Mouse (Mus musculus) NIH3T3 (cell line): ENCODE results near the gene Gm17657.
"Not testable (repeated sequence)": the region's sequence is repeated elsewhere in the genome, so short reads cannot be mapped to it uniquely, and the experiment has no call there.

Experiments
- DNase-seq: peaks from one replicate; pipeline ENCODE4 v3.0.0-alpha.2; 2012; ENCODE audit warnings: low read depth

Gene Gm17657

DNA sequence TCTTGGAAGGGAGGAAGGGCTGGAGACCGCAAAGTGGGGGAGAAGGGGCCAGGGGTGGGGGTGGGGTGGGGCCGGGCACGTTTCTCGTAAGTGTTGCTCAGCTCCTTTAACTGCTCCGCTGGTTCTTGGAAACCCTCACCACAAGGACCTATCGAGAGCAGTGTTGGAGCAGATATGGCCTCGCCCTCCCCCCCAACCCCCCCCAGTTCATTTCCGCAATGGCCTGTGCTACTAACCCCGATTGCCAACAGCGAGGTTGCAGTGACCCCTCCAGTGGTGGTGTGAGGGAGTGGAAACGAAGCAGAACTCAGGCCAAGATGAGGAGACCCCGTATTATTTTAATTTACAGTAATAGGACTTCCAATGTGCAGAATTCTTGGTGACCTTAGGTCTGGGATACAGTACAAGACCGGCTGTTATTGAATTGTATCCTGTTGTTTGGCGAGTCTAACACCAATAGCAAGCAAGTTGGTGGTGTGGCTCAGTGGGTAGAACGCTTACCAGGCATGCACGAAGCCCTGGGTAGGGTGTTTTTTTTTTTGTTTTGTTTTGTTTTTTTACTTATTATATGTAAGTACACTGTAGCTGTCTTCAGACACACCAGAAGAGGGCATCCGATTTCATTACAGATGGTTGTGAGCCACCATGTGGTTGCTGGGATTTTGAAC, 48.5 kb downstream of the Gm17657 start:
- DNase-seq: no peak

DNA sequence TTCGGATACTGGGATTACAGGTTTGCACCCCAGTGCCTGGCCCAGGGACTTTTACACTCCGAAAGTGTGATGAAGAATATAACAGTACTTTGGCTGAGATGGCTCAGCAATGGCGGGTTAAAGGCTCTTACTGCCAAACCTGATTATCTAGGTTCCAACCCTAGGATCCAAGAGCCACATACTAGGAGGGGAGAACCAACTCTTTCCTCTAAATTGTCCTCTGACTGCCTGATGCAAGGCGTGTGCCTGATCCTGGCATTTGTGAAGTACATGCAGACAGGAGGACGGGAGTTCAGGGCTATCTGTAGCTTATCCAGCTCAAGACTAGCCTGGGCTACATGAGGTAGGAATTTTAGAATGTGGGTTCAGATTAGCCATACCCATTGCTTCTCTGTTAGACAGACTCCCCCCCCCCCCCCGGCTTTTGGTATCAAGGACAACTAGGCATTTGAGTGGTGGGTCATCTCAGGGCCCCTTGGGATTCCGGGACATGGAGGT, 49.1 kb downstream of the Gm17657 start:
- no peak for DNase-seq

GRCm38 (mm10) chr17:29499511-29499910, 49.9 kb downstream of the Gm17657 start:
- no peak for DNase-seq

DNA sequence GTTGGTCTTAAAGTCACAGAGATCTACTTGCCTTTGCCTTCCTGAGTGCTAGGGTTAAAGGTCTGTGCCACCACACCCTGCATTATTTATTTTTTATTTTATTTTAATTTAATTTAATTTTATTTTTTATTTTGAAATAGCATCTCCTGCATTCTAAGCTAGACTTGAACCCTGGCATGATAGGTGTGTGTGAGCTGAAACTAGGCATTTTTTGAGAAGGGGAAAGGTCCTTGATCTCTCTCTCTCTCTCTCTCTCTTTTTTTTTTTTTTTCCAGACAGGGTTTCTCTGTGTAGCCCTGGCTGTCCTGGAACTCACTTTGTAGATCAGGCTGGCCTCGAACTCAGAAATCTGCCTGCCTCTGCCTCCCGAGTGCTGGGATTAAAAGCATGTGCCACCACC, 50.5 kb downstream of the Gm17657 start:
- not testable (repeated sequence) for DNase-seq

GRCm38 (mm10) chr17:29498028-29498427, 51.4 kb downstream of the Gm17657 start:
- DNase-seq: no peak

DNA sequence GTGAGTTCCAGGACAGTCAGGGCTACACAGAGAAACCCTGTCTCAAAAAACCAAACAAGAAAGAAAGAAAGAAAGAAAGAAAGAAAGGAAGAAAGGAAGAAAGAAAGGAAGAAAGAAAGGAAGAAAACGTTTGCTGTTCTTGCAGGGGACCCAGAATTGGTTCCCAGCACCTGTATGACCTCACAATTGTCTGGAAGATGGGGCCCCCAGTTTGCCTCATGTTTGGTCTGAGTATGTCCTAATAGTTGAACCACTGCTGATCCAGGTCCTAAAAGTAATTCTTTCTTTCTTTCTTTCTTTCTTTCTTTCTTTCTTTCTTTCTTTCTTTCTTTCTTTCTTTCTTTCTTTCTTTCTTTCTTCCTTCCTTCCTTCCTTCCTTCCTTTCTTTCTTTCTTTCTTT, 52.0 kb downstream of the Gm17657 start:
- not testable (repeated sequence) for DNase-seq

- no peak for DNase-seq
Observed at GRCm38 (mm10) chr17:29497071-29497354, 52.4 kb downstream of the Gm17657 start.

GRCm38 (mm10) chr17:29496211-29497070, 53.0 kb downstream of the Gm17657 start:
- DNase-seq: no peak

DNA sequence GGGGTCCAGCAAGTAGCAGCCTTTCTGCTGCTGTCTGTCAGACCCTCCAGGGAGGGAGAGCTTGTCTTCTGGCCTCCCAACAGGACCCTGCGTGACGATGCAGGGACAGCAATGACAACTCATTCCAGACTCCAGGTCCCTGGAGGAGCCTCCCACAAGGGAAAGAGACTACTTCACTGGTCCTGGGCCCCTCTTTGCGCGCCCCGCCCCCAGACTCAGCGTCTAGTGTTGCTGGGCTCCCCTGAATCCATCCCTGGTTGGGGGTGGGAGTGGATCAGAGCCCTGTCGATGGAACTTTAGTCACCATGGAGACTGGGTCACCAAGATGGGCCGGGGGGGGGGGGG, 54.7 kb downstream of the Gm17657 start:
- no peak for DNase-seq

DNA sequence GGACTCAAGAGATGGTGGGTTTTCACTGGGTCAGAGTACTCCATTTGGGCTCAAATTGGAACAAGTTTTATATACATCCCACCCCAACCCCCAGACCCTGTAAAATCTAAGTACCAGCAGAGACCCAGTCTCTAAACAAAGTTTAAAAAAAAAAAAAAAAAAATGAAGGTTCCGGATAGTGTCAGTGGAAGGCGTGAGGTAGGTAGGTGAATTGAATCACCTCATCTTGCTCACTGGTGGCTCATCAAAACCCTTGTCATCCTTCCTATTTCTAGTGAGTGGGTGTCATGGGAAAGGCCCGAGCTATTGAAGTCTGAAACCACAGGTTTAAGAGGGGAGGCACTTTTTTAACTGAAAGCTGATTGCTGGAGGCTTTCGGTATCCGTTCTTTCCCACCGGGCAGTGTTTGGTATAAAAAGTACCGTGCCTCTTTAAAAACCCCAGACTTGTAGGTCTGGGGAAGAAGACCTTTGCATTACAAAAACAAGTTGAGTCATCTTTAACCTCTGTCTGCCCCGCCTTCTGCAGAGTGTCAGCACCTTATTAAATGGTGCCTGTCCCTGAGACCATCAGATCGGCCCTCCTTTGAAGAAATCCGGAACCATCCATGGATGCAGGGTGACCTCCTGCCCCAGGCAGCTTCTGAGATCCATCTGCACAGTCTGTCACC, 55.2 kb downstream of the Gm17657 start:
- no peak for DNase-seq

GRCm38 (mm10) chr17:29493461-29493980, 55.9 kb downstream of the Gm17657 start:
- DNase-seq: no peak

- peak; percentile 87 for DNase-seq
Observed at GRCm38 (mm10) chr17:29492269-29493191, 56.9 kb downstream of the Gm17657 start.

DNA sequence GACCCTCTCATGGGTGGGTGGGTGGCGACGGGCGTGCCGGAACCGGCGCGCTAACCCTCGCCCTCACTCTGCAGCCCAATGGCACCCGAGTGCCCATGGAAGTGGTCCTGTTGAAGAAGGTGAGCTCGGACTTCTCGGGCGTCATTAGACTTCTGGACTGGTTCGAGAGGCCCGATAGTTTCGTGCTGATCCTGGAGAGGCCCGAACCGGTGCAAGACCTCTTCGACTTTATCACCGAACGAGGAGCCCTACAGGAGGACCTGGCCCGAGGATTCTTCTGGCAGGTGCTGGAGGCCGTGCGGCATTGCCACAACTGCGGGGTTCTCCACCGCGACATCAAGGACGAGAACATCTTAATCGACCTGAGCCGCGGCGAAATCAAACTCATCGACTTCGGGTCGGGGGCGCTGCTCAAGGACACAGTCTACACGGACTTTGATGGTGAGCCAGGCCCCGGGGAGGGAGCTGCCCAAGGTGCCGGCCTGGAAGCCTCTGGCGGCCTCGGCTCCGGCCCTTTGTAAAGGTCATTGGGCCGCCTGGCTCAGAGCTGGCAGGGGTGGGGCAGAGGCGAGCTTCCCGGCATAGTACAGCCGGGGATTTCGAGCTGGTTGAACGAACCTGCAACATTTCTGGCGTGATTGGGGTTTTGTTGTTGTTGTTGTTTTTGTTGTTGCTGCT, 57.7 kb downstream of the Gm17657 start:
- peak; percentile 64 for DNase-seq

DNA sequence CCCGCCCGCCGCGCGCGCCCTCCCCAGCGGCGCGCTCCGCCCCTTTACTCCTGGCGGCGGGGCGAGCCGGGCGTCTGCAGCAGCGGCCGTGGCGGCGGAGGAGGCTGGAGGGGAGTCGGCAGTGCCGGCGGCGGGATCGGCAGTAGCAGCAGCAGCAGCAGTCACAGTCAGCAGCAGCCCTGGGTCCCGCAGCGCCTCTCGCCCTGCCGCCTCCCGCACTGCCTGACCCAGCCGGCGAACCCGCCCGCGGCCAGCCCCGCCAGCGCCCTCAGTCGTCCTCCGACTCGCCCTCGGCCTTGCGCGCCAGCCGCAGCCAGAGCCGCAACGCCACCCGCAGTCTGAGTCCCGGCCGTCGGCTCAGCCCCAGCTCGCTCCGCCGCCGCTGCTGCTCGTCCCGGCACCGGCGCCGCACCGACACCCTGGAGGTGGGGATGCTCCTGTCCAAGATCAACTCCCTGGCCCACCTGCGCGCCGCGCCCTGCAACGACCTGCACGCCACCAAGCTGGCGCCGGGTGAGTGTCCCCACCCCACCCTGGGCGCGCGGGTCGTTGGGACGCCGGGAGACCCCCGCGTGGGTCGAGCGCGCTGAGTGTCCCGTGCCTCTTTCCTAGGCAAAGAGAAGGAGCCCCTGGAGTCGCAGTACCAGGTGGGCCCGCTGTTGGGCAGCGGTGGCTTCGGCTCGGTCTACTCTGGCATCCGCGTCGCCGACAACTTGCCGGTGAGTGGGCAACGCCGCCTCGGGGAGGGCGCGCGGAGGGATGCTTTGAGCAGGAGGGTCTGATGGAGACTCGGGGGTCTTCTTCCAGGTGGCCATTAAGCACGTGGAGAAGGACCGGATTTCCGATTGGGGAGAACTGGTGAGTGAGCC, 58.5 kb downstream of the Gm17657 start, which contains the start of gene Pim1:
Pim1 (plus strand) TSS at position 41 of the 869 bp plus-strand sequence.
- peak; percentile 68 for DNase-seq

DNA sequence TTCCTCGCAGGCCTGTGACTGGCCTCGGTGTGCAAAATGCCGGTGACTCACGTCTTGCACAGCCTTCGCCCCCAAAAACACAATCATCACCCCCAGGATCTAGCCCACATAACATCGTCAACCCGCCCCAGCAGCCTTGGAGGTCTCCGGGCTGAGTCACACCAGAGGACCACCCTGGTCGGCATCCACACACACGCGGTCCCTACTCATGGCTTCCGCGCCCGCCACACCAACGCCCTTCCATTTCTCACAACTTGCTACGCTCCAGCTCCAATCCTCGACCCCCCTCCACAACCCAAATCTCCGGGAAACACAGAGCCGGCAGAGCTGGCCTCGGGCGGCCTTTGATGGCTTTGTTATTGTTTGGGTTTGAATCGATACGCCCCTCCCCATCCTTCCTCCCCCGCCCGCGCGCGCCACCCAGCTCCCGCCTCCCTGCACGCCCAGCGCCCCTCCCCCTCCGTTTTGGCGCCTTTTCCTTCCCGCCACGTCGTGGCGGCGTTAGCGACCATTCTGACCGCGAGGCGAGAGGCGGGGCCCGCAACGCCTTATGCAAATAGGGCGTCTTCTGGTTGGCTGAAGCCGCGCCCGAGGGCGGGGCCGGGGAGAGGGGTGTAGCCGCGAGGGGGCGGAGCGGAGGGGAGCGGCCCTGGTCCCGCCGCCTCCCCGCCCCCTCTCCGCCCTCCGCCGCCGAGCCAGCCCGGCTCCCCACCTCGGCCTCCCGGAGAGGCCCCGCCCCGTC, 59.3 kb downstream of the Gm17657 start:
- DNase-seq: peak; percentile 100

- DNase-seq: peak; percentile 74
Observed at GRCm38 (mm10) chr17:29488978-29489970, 60.2 kb downstream of the Gm17657 start.

DNA sequence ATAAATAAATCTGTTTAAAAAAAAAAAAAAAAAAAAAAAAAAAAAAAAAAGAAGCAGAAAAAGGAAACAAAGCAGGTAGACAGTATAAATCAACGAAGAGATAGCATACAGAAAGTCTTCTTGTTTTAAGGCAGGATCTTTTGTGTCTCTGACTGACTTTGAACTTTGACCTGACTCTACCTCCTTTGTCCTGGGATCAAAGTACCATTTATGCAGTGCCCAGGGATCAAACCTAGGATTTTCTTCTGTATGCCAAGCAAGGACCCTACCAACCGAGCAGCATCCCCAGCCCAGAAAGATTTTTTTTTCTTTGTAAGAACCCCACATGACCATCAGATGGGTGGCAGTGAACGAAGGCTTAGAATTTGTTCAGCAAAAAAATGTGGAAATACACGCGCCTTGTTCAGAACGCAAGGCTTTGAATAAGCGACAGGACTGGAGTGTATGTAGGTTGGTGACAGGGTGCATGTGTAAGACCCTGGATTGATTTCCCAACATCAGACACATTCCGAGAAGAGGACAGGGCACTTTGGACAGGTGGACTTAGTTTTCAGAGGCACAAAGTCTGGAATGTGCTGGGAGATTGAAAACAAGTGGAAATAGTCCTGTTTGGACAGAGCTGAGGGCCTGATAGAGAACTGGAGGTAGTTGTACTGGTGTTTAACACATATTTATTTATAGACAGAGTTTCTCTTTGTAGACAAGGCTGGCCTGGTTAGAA, 61.0 kb downstream of the Gm17657 start:
- no peak for DNase-seq
